Mouse (Mus musculus) layer of hippocampus, postnatal 14 days (tissue): ENCODE data around the gene Gpatch3. TPM values are rescaled to one million over a fixed set of nuclear protein-coding genes. Genes with fewer than 3 reads are reported as not detected.

ENCODE experiments used
- DNase-seq, 2 experiments: peaks; one replicate each; pipeline ENCODE4 v3.0.0; 2021 to 2022; ENCODE audit warnings: low spot score in 2 of 2, mixed read lengths in 1 of 2
- long read RNA-seq, 2 experiments: library from polyadenylated mRNA; stranded (forward); transcript quantifications; one replicate each; pipeline ENCODE4 v2.0.0; 2021
- total RNA-seq, 2 experiments: library from RNA; stranded (reverse); gene quantifications; 2 replicates each; pipeline ENCODE4 v1.2.3; 2021

Gene Gpatch3
- total RNA-seq, result 1 to 10 TPM; 8.0 TPM
- long read RNA-seq, experiment 1, partial matches to known transcripts, result 1 of 5 reads
- long read RNA-seq, experiment 1, other reads (novel, unspliced or antisense), result 1 of 5 reads
- long read RNA-seq, experiment 2, transcript Gpatch3-201 (7 exons, 2,004 nt), result major isoform, 5 of 7 reads
- long read RNA-seq, experiment 2, partial matches to known transcripts, result 0 of 7 reads
- long read RNA-seq, experiment 2, other reads (novel, unspliced or antisense), result 2 of 7 reads

- peak; percentile 89 to 94 for DNase-seq
Measured at GRCm38 (mm10) chr4:133574070-133574842, at the start of gene Gpatch3. Gene Gpatch3 (plus strand): TSS chr4:133574745.

GRCm38 (mm10) chr4:133527788-133528187, 46.8 kb upstream of the Gpatch3 start:
- DNase-seq, result no peak

DNA sequence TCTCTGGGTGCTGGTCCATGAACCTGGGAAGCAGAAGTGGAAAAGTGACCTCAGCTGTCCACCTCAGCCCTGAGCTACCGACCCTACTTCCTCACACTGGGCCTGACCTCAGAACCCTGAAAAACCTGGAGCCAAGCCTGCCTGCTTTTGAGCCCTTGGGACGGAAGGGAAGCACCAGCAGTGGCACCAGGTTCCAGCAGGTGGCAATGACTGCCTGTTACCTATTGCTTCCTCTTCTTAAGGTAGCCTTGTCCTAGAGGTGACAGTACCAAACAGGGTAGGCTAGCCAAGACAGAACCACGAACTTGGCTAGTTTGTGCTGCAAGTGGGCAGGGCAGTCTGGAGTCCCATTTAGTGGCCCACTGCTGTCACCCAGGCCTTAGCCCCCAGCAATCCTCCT, 41.8 kb upstream of the Gpatch3 start:
- no peak for DNase-seq

DNA sequence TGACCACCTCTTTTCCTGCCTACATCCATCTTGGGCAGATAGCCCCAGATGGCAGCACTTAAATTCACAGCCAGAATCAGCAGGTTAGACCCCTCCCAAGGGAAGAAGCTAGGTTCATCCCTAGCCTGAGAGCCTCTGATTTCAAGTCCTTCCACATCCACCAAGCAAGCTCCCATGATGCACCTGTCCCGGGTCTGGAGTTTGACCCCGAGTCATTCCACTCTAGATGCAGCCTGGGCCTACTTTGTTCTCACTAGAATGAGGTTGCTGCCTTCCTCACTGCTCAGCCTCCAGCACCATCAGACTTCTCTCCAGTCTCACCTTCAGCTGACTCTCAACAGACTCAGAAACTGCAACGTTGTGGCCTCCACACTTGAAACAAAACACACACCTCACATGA, 38.5 kb upstream of the Gpatch3 start:
- DNase-seq, result no peak

GRCm38 (mm10) chr4:133536652-133537051, 37.9 kb upstream of the Gpatch3 start:
- no peak for DNase-seq

GRCm38 (mm10) chr4:133545272-133546231, 29.0 kb upstream of the Gpatch3 start, which contains the start of gene Nudc:
Gene Nudc (minus strand): TSS chr4:133545996.
- DNase-seq, result peak; percentile 93 to 97

DNA sequence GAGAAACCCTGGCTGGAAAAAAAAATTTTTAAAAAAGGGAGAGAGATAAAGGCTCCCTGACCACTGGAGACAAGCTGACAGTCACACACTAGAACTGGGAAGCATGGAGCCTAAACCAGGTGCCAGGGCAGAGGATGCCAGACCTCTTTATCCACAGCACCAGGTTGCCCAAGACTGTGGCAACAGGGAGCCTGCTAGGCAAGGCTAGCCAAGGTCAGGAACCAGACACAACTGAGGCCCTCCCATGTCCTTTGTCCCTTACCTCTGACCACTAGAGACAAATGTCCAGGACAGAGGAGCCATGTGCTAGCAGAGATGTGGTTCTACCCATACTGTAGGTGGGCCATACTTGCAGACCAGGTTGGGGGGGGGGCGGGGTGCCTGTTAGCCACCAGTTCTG, 22.5 kb upstream of the Gpatch3 start:
- no peak for DNase-seq

GRCm38 (mm10) chr4:133552768-133553447, 21.6 kb upstream of the Gpatch3 start, which contains the start of gene Nr0b2:
Gene Nr0b2 (plus strand): TSS chr4:133553376.
- no peak for DNase-seq

DNA sequence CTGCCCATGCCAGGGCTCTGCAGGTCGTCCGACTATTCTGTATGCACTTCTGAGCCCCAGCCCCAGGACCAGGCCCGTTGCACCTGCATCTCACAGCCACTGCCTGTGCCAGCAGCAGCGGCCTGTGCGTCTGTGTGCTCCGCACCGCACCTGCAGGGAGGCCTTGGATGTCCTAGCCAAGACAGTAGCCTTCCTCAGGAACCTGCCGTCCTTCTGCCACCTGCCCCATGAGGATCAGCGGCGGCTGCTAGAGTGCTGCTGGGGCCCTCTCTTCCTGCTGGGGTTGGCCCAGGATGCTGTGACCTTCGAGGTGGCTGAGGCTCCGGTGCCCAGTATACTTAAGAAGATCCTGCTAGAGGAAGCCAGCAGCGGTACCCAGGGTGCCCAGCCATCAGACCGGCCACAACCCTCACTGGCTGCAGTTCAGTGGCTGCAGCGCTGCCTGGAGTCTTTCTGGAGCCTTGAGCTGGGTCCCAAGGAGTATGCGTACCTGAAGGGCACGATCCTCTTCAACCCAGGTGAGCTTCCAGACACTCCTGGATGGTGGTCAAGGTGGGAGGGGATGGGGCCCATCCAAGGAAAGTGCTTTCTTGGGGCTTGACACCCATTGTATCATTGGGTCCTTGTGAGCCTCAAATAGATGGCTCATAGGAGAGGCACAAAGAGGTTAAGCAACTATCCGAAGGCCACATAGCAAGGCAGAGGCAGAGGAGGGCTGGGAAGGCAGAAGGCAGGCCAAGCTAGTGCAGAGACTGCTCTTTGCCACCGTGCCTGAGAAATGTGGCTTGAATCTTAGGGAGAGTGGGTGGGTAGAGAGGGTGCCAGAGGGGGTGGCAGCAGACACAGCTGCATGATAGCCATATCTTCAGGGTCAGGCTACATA, 20.9 kb upstream of the Gpatch3 start:
- no peak for DNase-seq

DNA sequence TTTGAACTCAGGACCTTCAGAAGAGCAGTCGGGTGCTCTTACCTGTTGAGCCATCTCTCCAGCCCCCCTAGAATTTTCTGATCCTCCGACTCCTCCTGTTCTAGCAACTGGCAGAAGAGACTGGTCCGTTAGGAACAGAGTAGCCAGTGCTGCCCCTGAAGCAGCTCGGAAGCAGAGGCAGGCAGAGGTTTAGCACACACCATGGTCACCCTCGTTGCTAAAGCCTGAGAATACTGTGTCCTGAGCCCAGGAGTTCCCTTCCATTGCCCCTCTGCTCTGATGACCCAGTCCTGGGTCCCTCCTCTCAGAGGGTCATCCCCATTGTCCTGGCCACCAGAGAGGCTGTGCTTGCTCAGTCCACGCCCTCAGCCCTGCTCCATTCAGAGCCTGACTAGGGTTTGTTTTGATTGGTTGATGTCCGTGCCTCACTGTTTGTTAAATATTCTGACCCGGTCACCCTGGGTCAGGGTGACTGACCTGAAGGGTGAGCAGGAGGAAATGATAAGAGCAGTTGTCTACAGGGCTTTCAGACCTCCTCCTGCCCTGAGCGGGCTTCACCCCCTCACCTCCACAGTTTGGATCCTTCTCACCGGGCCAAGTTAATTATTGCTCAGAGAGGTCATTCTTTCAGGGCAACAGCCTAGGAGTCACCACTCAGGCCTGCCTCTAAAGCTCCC, 17.4 kb upstream of the Gpatch3 start:
- DNase-seq, result no peak

DNA sequence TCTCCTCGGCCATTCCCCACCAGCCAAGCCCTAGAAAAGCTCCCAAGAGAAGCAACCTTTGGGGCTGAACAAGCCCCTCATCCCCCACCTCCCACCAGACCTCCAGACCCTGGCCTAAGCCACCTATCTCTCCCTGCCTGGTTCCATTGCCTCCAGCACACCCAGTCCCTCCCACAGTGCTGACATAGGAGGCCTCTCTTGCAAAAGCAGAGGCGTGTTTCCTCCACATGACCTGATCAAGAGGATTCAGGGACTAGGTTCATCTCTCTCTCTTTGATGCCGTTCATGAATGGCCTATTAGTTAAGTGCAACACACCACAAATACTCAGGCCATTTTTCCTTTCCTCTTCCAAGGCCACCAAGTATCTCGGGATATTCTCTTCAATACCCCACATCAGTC, 14.7 kb upstream of the Gpatch3 start:
- DNase-seq, result no peak

DNA sequence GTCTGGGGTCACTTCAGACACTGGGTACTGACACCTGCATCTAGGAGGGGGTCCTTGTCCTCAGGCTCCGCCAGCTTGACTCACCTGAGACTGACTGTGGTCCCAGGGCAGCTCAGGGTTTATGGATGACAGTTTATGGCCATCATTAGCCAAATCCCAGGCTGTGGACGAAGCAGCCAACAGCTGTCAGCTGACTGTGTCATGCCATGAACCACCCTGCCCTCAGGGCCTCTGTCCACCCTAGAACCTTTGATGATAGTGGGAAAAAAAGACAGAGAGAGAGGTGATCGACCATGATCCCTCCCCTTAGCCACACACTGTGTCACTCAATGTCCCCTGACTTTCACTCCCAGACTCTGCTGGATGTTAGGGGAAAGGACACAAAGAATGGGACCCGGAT, 12.9 kb upstream of the Gpatch3 start:
- DNase-seq, result no peak

- DNase-seq, result peak in 1 of 2 experiments; percentile 16
Measured at GRCm38 (mm10) chr4:133563123-133563571, 11.4 kb upstream of the Gpatch3 start.

DNA sequence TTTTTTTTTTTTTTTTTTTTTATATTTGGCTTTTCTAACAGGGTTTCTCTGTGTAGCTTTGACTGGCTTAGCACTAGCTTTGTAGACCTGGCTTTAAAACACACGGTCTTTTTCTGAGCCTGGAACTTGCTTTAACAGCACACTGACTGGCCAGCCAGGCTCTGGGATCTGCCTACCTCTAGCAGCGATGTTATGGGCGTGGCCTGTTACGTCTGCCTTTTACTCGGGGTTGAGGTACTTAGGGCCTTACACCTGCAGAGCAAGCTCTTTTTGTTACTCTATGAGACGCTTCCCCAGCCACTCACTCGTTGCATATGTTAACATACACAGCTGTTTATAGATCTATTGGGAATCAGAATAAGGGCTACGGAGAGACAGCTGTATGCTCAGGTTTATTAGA, 7.3 kb upstream of the Gpatch3 start:
- no peak for DNase-seq

DNA sequence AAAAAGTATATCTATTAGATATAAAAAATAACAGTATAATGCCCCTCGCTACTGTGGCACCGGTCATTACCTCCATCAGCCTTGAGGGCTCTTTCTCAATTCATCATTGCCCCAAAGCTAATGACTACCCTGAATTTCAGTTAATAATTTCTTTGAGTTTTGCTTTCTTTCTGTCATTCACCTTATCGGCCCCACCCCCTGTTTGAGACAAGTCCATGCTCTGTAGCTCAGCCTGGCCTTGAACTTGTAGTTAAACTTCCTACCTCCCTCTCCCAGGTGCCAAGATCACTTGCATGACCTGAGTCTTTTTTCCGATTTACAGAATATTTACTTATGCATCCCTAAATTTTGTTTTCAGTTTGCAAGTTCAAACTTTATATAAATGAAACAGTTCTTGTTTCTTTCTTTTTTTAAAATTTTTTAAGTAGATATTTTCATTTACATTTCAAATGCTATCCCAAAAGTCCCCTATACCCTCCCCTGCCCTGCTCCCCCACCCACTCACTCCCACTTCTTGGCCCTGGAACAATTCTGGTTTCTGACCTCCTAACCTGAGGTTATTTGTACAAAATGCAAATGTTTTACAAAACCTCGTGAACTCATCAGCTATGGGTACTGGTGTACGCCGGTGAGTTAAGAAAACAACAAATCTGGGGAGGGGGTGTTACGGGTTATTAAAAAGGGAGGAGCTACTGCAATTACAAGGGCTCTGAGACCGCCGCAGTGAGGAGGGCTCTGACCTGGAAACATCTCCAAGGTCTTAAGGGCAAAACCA, 5.1 kb upstream of the Gpatch3 start:
- DNase-seq, result no peak

GRCm38 (mm10) chr4:133570066-133570466, 4.5 kb upstream of the Gpatch3 start:
- DNase-seq, result no peak

DNA sequence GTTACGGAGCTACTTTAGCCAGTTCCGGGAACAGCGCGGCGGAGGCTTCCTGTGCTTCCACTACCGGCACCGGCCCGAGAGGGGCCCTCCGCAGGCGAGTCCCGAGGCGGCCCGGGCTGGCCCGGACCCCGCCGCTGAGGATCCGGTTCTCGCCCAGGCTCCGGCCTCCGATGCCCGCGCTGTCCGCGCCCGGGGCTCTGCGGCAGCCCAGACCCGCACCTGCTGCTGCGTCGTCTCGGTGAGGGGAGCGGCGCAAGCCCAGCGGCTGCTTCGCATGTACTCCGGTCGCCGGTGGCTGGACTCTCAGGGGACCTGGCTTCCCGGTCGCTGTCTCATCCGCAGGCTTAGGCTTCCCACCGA, 278 bp downstream of the Gpatch3 start:
- DNase-seq, result no peak

DNA sequence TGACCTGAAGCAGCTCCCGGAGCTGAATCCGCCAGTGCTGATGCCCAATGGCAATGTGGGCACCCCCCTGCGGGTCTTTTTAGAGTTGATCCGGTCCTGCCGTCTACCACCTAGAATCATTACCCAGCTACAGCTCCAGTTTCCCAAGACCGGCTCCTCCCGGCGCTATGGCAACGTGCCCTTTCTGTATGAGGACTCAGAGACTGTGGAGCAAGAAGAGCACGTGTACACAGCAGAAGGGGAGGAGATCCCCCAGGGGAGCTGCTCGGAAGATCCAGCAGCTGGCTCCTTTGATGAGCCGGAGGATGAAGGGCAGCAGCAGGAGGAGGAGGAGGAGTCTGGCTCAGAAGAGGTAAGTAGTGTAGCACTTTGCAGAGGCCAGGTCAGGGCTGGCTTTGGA, 3.4 kb downstream of the Gpatch3 start:
- DNase-seq, result no peak

DNA sequence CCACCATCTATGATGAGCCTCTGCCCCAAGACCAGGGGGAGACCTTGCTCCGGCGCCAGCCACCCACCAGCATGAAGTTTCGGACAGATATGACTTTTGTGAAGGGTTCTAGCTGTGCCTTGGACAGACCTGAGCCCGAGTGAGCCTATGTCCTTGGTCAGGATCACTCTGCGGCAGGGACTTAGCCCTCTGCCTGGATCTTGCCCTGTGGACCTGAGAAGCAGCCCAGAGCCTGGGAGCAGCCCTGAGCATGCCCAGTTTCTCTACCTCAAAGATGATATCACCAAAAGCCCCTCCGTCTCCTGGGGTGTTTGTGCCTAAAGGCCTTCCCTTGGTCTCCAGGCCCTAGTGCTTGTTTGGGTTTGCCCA, 9.1 kb downstream of the Gpatch3 start:
- DNase-seq, result no peak
